Comparison of ENCODE assay signal across 8 mouse cellular contexts in the genomic region with DNA sequence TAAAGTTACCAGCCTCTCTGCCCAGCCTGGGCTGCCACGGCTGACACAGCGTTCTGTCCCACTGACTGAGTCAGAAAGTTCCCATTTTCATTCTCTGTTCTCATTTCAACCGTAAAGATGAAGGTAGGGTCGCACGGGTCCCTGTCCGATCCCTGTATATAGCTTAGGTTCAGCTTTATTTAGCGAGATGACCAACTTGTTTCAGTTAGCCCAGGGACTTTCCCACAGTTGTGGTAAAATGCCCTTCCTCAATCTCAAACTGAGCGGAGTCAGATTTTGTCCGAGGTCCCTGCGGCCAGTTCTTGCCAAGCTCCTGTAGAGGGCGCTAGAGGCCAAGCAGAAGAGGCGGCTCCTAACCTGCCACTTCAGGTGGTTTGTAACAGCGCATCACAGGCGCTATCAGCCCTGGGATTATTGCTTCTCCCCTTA. TPM values are rescaled to one million over a fixed set of nuclear protein-coding genes. Genes with fewer than 3 reads are reported as not detected.
DNase-seq lines count a peak whose midpoint lies in the region; ATAC-seq and TF ChIP-seq lines count a peak whose summit lies in the region.
"Had no signal": no experiment of that assay in that cellular context is flagged by ENCODE, and none has a peak within 500 bp of the region (broad histone marks: within the 10 kb centered on the region; RNA-seq: fewer than 3 reads in every experiment).

No protein-coding gene starts in this region.

- TF ChIP-seq CTCF in cortical plate, adult 2 months (IDR thresholded peaks at IDR 0.05; ENCODE audit: extremely low read depth, insufficient read depth, low read length), result peak; percentile 75
- TF ChIP-seq CTCF in spleen, adult 2 months (IDR thresholded peaks at IDR 0.05; ENCODE audit: extremely low read depth, insufficient read depth, insufficient read length, insufficient replicate concordance), result peak; percentile 90

- no peak for TF ChIP-seq POLR2A in cortical plate, adult 2 months (IDR thresholded peaks at IDR 0.05; ENCODE audit: extremely low read depth, insufficient read depth, low read length)
- TF ChIP-seq POLR2A in spleen, adult 2 months (IDR thresholded peaks at IDR 0.05; ENCODE audit: low read depth, low read length), result no peak

- peak; percentile 22 for DNase-seq in ovary, postnatal 10 days (ENCODE audit: low spot score)
- no peak for DNase-seq in ovary, adult 18-20 months (ENCODE audit: low spot score)
- DNase-seq in adrenal gland, adult 18-20 months (ENCODE audit: low spot score in 2 of 2), result peak; percentile 36 to 41
- peak; percentile 69 for DNase-seq in lung, postnatal 36 days
- peak; percentile 69 to 76 for DNase-seq in spleen, adult 2 months (ENCODE audit: low read depth in 1 of 2, low spot score in 2 of 2)

- 3% methylated on average over 14 of the region's 14 CpGs for WGBS in spleen, adult 2 months

- no peaks in the 10 kb centered on the region for H3K4me1 ChIP-seq in cortical plate, adult 2 months (ENCODE audit: control insufficient read depth, insufficient read depth, low read length)
- H3K4me1 ChIP-seq in spleen, adult 2 months (ENCODE audit: control insufficient read depth, insufficient read depth, insufficient read length), result peaks cover 25% of the 10 kb centered on the region; the same call in 1 of the 2 replicates
- H3K4me1 ChIP-seq: hindbrain, embryonic 15.5 days had no signal

- H3K27me3 ChIP-seq in spleen, adult 2 months (ENCODE audit: control insufficient read depth, insufficient read depth, low read length), result no peaks in the 10 kb centered on the region

- ATAC-seq in inflammation-experienced regulatory T-cells, adult 6 months, result peak; percentile 83

- H3K4me3 ChIP-seq in cortical plate, adult 2 months (ENCODE audit: insufficient read depth, low read length), result no peak overlapping the region
- H3K4me3 ChIP-seq in spleen, adult 2 months (ENCODE audit: extremely low read depth, insufficient read depth, insufficient read length), result peak overlapping the region; percentile 22; the same call in 1 of the 2 replicates
- H3K4me3 ChIP-seq: hindbrain, embryonic 15.5 days had no signal

- no peak overlapping the region for H3K27ac ChIP-seq in cortical plate, adult 2 months (ENCODE audit: insufficient read depth, low read length)
- H3K27ac ChIP-seq in spleen, adult 2 months (ENCODE audit: insufficient read depth, low read length), result peak overlapping the region; percentile 63
- H3K27ac ChIP-seq: hindbrain, embryonic 15.5 days had no signal

- no peaks in the 10 kb centered on the region for H3K36me3 ChIP-seq in spleen, adult 2 months (ENCODE audit: control insufficient read depth, insufficient read depth, low read length)
- H3K36me3 ChIP-seq: hindbrain, embryonic 15.5 days had no signal

RNA-seq across cellular contexts. Expression of a gene that starts 34.3 kb away (rescaled TPM):
- under 1 TPM in 1 of 2 experiments, not detected in 1; 0.38 TPM for total RNA-seq in adrenal gland, adult 18-20 months (2021)
- 0.15 and 0.19 TPM in 2 replicates for polyA plus RNA-seq in cortical plate, adult 2 months (2012; rRNA removed)
- polyA plus RNA-seq in inflammation-experienced regulatory T-cells, adult 6 months (2017; shearing (Covaris generic)), result 100 to 1,000 TPM in 2 of 3 experiments, 10 to 100 TPM in 1; 16.6 to 295 (median 286) TPM
- 135 and 194 TPM in 2 replicates for polyA plus RNA-seq in spleen, adult 2 months (2012; rRNA removed)

RNA-seq across cellular contexts. Expression of a gene that starts 41.6 kb away (rescaled TPM):
- 10 to 100 TPM; 40.5 to 57.3 TPM for total RNA-seq in adrenal gland, adult 18-20 months (2021)
- polyA plus RNA-seq in cortical plate, adult 2 months (2012; rRNA removed), result 60.6 and 69.0 TPM in 2 replicates
- 100 to 1,000 TPM; 127 to 184 (median 159) TPM for polyA plus RNA-seq in inflammation-experienced regulatory T-cells, adult 6 months (2017; shearing (Covaris generic))
- polyA plus RNA-seq in spleen, adult 2 months (2012; rRNA removed), result 13.4 and 13.6 TPM in 2 replicates

RNA-seq across cellular contexts. Expression of a gene that starts 54.7 kb away (rescaled TPM):
- 1 to 10 TPM; 1.3 to 1.7 TPM for total RNA-seq in adrenal gland, adult 18-20 months (2021)
- polyA plus RNA-seq in cortical plate, adult 2 months (2012; rRNA removed), result 25.1 and 27.0 TPM in 2 replicates
- 1 to 10 TPM; 2.1 to 2.7 (median 2.1) TPM for polyA plus RNA-seq in inflammation-experienced regulatory T-cells, adult 6 months (2017; shearing (Covaris generic))
- 0.38 and 0.70 TPM in 2 replicates for polyA plus RNA-seq in spleen, adult 2 months (2012; rRNA removed)

Comparison
In these comparisons a context has a peak if more than half of its experiments do, and no peak if none do; other contexts are left out.
1. RNA of a gene that starts 34.3 kb away (polyA plus RNA-seq): 16.6 to 295 TPM in inflammation-experienced regulatory T-cells, adult 6 months and 135 to 194 TPM in spleen, adult 2 months; 0.15 to 0.19 TPM in cortical plate, adult 2 months; every median in the first group is over 10 times any median in the second.